Comparison of ENCODE assay signal across 8 mouse cellular contexts in the genomic region with DNA sequence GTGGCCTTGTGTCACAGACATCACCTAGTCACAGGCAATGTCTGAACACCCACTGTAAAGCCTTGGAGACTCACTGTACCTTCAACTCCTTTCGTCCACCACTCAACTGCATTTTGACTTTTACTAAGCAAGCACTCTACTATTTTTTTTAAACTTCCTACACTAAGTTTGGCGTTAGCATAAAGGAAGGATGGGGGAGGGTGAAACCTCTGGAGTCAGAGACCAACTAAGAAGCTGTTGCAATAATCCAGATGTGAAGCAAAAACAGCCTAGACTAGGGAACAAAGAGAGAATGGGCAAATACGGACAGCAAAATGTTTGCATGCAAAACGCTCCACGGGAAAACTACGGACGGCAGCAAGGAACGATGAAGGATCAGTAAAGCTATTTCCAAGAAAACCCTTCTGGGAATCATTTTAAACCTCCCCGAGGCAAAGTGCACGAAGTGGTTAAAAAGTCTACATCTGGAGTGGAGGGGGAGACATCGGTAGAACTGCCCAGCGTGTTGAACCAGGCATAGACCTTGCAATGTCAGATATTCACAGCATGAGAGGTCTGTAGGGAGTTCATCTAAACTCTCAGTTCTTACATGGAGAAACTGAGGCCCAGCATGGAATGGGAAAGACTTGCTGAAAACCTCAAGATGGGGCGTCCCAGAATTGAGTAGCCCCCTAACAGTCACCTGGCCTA. TPM values are rescaled to one million over a fixed set of nuclear protein-coding genes. Genes with fewer than 3 reads are reported as not detected.
DNase-seq lines count a peak whose midpoint lies in the region; ATAC-seq lines count a peak whose summit lies in the region.

No protein-coding gene starts in this region.

- H3K9me3 ChIP-seq in erythroblast, embryonic 14.5 days (ENCODE audit: control insufficient read depth, low read length): no peaks in the 10 kb centered on the region
- no peaks in the 10 kb centered on the region for H3K9me3 ChIP-seq in forebrain, embryonic 11.5 days (ENCODE audit: control insufficient read depth, low read length)
- no peaks in the 10 kb centered on the region for H3K9me3 ChIP-seq in liver, embryonic 12.5 days (replicated peaks)

- H3K27me3 ChIP-seq in erythroblast, embryonic 14.5 days (ENCODE audit: control insufficient read depth): peaks cover 3% of the 10 kb centered on the region
- H3K27me3 ChIP-seq in forebrain, embryonic 11.5 days (ENCODE audit: control insufficient read depth, insufficient read depth, low read length): no peaks in the 10 kb centered on the region
- no peaks in the 10 kb centered on the region for H3K27me3 ChIP-seq in liver, embryonic 12.5 days (replicated peaks)

- peak overlapping the region; percentile 94 for H3K4me2 ChIP-seq in forebrain, embryonic 11.5 days (ENCODE audit: low read depth, low read length, severe bottlenecking)
- H3K4me2 ChIP-seq in liver, embryonic 12.5 days: peak overlapping the region; percentile 95

- H3K36me3 ChIP-seq in erythroblast, embryonic 14.5 days (ENCODE audit: control insufficient read depth): peaks cover 17% of the 10 kb centered on the region
- H3K36me3 ChIP-seq in forebrain, embryonic 11.5 days (ENCODE audit: control insufficient read depth, insufficient read depth, low read length): no peaks in the 10 kb centered on the region
- peaks cover 18% of the 10 kb centered on the region for H3K36me3 ChIP-seq in liver, embryonic 12.5 days

- ATAC-seq in erythroblast, adult 5-6 weeks (replicated peaks; ENCODE audit: low FRiP score, poor library complexity, severe bottlenecking): no peak
- ATAC-seq in forebrain, embryonic 11.5 days (replicated peaks; ENCODE audit: low FRiP score): peak; percentile 34; the same call in 1 of the 2 replicates
- ATAC-seq in liver, embryonic 12.5 days: no peak
- ATAC-seq in granulocyte monocyte progenitor cell, adult 5-6 weeks (replicated peaks; ENCODE audit: poor library complexity, severe bottlenecking): no peak; the same call in 1 of the 2 replicates

- DNase-seq in A20 (ENCODE audit: low read depth, low spot score): peak; percentile 39
- DNase-seq in forebrain, embryonic 11.5 days (ENCODE audit: low spot score): no peak
- DNase-seq in thymus, postnatal 25 days: peak; percentile 14
- DNase-seq in layer of hippocampus, postnatal 25 days (ENCODE audit: extremely low spot score in 1 of 2, low spot score in 1 of 2): no peak

- H3K4me1 ChIP-seq in erythroblast, embryonic 14.5 days (ENCODE audit: control insufficient read depth): peaks cover 33% of the 10 kb centered on the region
- H3K4me1 ChIP-seq in forebrain, embryonic 11.5 days (replicated peaks; ENCODE audit: control insufficient read depth, insufficient read depth, low read length): peaks cover 1% of the 10 kb centered on the region; the same call in 1 of the 2 replicates
- peaks cover 52% of the 10 kb centered on the region for H3K4me1 ChIP-seq in liver, embryonic 12.5 days

- H3K4me3 ChIP-seq in erythroblast, embryonic 14.5 days (replicated peaks): peak overlapping the region; percentile 90
- H3K4me3 ChIP-seq in forebrain, embryonic 11.5 days (ENCODE audit: low read depth, low read length): peak overlapping the region; percentile 98
- H3K4me3 ChIP-seq in liver, embryonic 12.5 days: peak overlapping the region; percentile 93

- H3K9ac ChIP-seq in forebrain, embryonic 11.5 days (ENCODE audit: low read length): peak overlapping the region; percentile 87
- H3K9ac ChIP-seq in liver, embryonic 12.5 days: peak overlapping the region; percentile 94

- 15% methylated on average over 13 of the region's 13 CpGs for WGBS in forebrain, embryonic 11.5 days
- 4% methylated on average over 13 of the region's 13 CpGs for WGBS in liver, embryonic 12.5 days (ENCODE audit: insufficient replicate concordance)

- no peak overlapping the region for H3K27ac ChIP-seq in forebrain, embryonic 11.5 days (ENCODE audit: low read depth, low read length)
- peak overlapping the region; percentile 86 for H3K27ac ChIP-seq in liver, embryonic 12.5 days

RNA-seq across cellular contexts. Expression of a gene that starts 0.9 kb away (rescaled TPM):
- 0.02 and 0.03 TPM in 2 replicates for polyA plus RNA-seq in erythroblast, embryonic 14.5 days (2012)
- 7.1 and 10.6 TPM in 2 replicates for total RNA-seq in erythroblast, adult 5-6 weeks (2015; ENCODE audit: low replicate concordance)
- 2.2 and 2.6 TPM in 2 replicates for total RNA-seq in erythroblast, adult 5-6 weeks (2017; ENCODE audit: low replicate concordance)
- 9.2 and 10.6 TPM in 2 replicates for polyA plus RNA-seq in forebrain, embryonic 11.5 days (2014; fragmentation: Nextera tagmentation; extraction: Ambion mirVana)
- 3.6 and 3.7 TPM in 2 replicates for polyA plus RNA-seq in liver, embryonic 12.5 days (2016; fragmentation: Nextera tagmentation; extraction: Ambion mirVana)
- total RNA-seq in layer of hippocampus, postnatal 25 days (2021): 10 to 100 TPM; 11.7 to 13.3 TPM
- 23.7 and 32.0 TPM in 2 replicates for total RNA-seq in granulocyte monocyte progenitor cell, adult 5-6 weeks (2014; fragmentation: Nextera tagmentation)
- total RNA-seq in granulocyte monocyte progenitor cell, adult 5-6 weeks (2017): 8.6 and 20.6 TPM in 2 replicates

RNA-seq across cellular contexts. Expression of a gene that starts 38.1 kb away (rescaled TPM):
- 0.04 TPM in 2 replicates for polyA plus RNA-seq in erythroblast, embryonic 14.5 days (2012)
- 3.6 and 4.8 TPM in 2 replicates for total RNA-seq in erythroblast, adult 5-6 weeks (2015; ENCODE audit: low replicate concordance)
- 7.8 and 10.2 TPM in 2 replicates for total RNA-seq in erythroblast, adult 5-6 weeks (2017; ENCODE audit: low replicate concordance)
- 21.0 and 23.7 TPM in 2 replicates for polyA plus RNA-seq in forebrain, embryonic 11.5 days (2014; fragmentation: Nextera tagmentation; extraction: Ambion mirVana)
- 8.4 TPM in 2 replicates for polyA plus RNA-seq in liver, embryonic 12.5 days (2016; fragmentation: Nextera tagmentation; extraction: Ambion mirVana)
- 10 to 100 TPM; 28.0 to 28.6 TPM for total RNA-seq in layer of hippocampus, postnatal 25 days (2021)
- 8.5 and 9.9 TPM in 2 replicates for total RNA-seq in granulocyte monocyte progenitor cell, adult 5-6 weeks (2014; fragmentation: Nextera tagmentation)
- 10.4 and 10.7 TPM in 2 replicates for total RNA-seq in granulocyte monocyte progenitor cell, adult 5-6 weeks (2017)

RNA-seq across cellular contexts. Expression of a gene that starts 58.9 kb away (rescaled TPM):
- polyA plus RNA-seq in erythroblast, embryonic 14.5 days (2012): not detected in 2 replicates
- total RNA-seq in erythroblast, adult 5-6 weeks (2015; ENCODE audit: low replicate concordance): 0.58 and 0.63 TPM in 2 replicates
- 0.60 and 1.3 TPM in 2 replicates for total RNA-seq in erythroblast, adult 5-6 weeks (2017; ENCODE audit: low replicate concordance)
- 17.7 and 19.5 TPM in 2 replicates for polyA plus RNA-seq in forebrain, embryonic 11.5 days (2014; fragmentation: Nextera tagmentation; extraction: Ambion mirVana)
- polyA plus RNA-seq in liver, embryonic 12.5 days (2016; fragmentation: Nextera tagmentation; extraction: Ambion mirVana): 1.1 and 1.4 TPM in 2 replicates
- 10 to 100 TPM; 53.9 to 63.2 TPM for total RNA-seq in layer of hippocampus, postnatal 25 days (2021)
- 3.5 and 3.7 TPM in 2 replicates for total RNA-seq in granulocyte monocyte progenitor cell, adult 5-6 weeks (2014; fragmentation: Nextera tagmentation)
- 0.15 and 0.60 TPM in 2 replicates for total RNA-seq in granulocyte monocyte progenitor cell, adult 5-6 weeks (2017)

Comparison
In these comparisons a context has a peak if more than half of its experiments do, and no peak if none do; other contexts are left out.
1. DNase-seq: peak in A20 (single experiment) and thymus, postnatal 25 days (single experiment); none in forebrain, embryonic 11.5 days (single experiment) and layer of hippocampus, postnatal 25 days (0 of 2).
2. RNA of a gene that starts 58.9 kb away (total RNA-seq): 53.9 to 63.2 TPM in layer of hippocampus, postnatal 25 days; 0.15 to 3.7 TPM in granulocyte monocyte progenitor cell, adult 5-6 weeks and 0.58 to 1.3 TPM in erythroblast, adult 5-6 weeks; every median in the first group is over 10 times any median in the second.
3. Peak in every context shown above with its lines, with median percentiles within 50 percentile points of each other: H3K4me3 ChIP-seq.